Mouse (Mus musculus) lung, embryonic 16.5 days (tissue): ENCODE results near the gene Rsph3a. TPM values are rescaled to one million over a fixed set of nuclear protein-coding genes. Genes with fewer than 3 reads are reported as not detected.
"Not testable (repeated sequence)": the region's sequence is repeated elsewhere in the genome, so short reads cannot be mapped to it uniquely, and the experiment has no call there.

Experiments used
- ATAC-seq: fragments of 200-750 bp; cut with Nextera tagmentation; 2 replicates; pipeline ENCODE4 v1.8.0; 2017; ENCODE audit warnings: low read depth, mild to moderate bottlenecking, moderate library complexity
- H3K27ac ChIP-seq: fragments of 300-500 bp; sonication (generic); 2 replicates; pipeline ENCODE4 v1.5.1; 2014; ENCODE audit warnings: mild to moderate bottlenecking, control low read depth, low read length
- H3K27me3 ChIP-seq: fragments of 300-500 bp; sonication (generic); 2 replicates; pipeline ENCODE4 v1.6.1; 2014; ENCODE audit warnings: low read depth, low read length, mixed read lengths; ENCODE audit not compliant: control insufficient read depth, insufficient read depth
- H3K36me3 ChIP-seq: fragments of 300-500 bp; sonication (generic); 2 replicates; pipeline ENCODE4 v1.6.1; 2014; ENCODE audit warnings: low read length; ENCODE audit not compliant: control insufficient read depth, insufficient read depth
- H3K4me1 ChIP-seq: fragments of 300-500 bp; sonication (generic); replicated peaks from 2 replicates; pipeline ENCODE4 v1.6.1; 2014; ENCODE audit warnings: low read length, mixed read lengths; ENCODE audit not compliant: control insufficient read depth, insufficient read depth
- H3K4me2 ChIP-seq: fragments of 300-500 bp; sonication (generic); 2 replicates; pipeline ENCODE4 v1.6.1; 2014; ENCODE audit warnings: low read depth, low read length, control low read depth
- H3K4me3 ChIP-seq: fragments of 300-500 bp; sonication (generic); 2 replicates; pipeline ENCODE4 v1.5.1; 2014; ENCODE audit warnings: mild to moderate bottlenecking, low read length, control low read depth
- H3K9ac ChIP-seq: fragments of 300-500 bp; sonication (generic); 2 replicates; pipeline ENCODE4 v1.6.1; 2014; ENCODE audit warnings: low read length, control low read depth
- H3K9me3 ChIP-seq: fragments of 300-500 bp; sonication (generic); 2 replicates; pipeline ENCODE4 v1.6.1; 2016; ENCODE audit warnings: low read length; ENCODE audit not compliant: control insufficient read depth
- WGBS: fragments of 180-500 bp; shearing (Covaris S2); extraction: QIAGEN DNeasy Blood & Tissue Kit; methylation state at CpG from one replicate; pipeline ENCODE4 v1.1.7; 2014; 5-methylcytosine and 5-hydroxymethylcytosine counted together
- polyA plus RNA-seq: library from polyadenylated mRNA; unstranded; fragments of >200 nt; fragmentation: Nextera tagmentation; extraction: Ambion mirVana; gene quantifications from 2 replicates; pipeline ENCODE4 v1.2.1, GENCODE M21; 2015

Gene Rsph3a
- polyA plus RNA-seq, 1 experiment from 2014 or later: 57.6 TPM

DNA sequence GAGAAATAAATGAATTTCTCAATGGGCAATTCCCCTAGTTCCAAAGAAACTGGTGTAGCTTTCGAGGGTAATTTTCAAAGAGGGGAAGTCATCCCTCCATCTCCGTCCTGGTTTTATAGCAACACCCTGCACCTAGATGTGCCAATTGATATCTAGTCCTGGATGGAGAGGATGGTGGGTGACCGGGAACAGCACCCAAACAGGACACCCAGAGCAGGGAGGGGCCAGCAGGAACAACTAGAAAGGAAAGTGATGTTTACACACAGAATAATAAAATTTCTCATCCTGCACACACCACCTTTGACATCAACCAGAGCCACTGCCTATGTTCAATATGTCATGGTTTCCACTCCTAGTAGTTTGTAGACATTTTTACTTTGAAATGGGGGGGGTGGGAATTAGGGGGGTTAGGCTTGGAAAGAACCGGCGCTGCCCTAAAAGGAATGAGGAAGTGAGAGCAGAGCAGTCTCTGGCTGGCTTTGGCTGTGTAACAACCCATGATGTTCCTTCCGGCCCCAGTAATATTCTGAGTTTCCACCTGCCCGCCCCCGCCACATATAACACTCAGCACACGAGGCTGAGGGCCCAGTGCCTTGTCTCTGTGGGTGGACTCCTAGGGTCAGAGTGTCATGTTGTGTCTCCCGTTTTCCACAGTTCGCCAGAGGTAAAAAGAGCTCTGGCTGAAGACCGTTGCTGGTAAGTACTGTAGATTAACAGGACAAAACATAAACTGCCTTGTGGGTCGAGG, 19.8 kb upstream of the Rsph3a start, which contains the start of gene Tagap:
Gene Tagap, plus strand, starts transcription at position 588 of the 748 bp plus-strand sequence.
- Histone ChIP-seq H3K27ac (no peak within 1 kb of the TSS), H3K4me3 (no peak within 1 kb of the TSS), H3K4me1 (peaks cover 14% of the 10 kb centered on the region; the same call in 1 of the 2 replicates), H3K27me3 (no peaks in the 10 kb centered on the region), H3K9me3 (no peaks in the 10 kb centered on the region), H3K4me2 (no peak within 1 kb of the TSS), H3K36me3 (no peaks in the 10 kb centered on the region), H3K9ac (no peak within 1 kb of the TSS)
- ATAC-seq: peak; percentile 29; the same call in 1 of the 2 replicates
- 34% methylated on average over 13 of the region's 13 CpGs for WGBS

DNA sequence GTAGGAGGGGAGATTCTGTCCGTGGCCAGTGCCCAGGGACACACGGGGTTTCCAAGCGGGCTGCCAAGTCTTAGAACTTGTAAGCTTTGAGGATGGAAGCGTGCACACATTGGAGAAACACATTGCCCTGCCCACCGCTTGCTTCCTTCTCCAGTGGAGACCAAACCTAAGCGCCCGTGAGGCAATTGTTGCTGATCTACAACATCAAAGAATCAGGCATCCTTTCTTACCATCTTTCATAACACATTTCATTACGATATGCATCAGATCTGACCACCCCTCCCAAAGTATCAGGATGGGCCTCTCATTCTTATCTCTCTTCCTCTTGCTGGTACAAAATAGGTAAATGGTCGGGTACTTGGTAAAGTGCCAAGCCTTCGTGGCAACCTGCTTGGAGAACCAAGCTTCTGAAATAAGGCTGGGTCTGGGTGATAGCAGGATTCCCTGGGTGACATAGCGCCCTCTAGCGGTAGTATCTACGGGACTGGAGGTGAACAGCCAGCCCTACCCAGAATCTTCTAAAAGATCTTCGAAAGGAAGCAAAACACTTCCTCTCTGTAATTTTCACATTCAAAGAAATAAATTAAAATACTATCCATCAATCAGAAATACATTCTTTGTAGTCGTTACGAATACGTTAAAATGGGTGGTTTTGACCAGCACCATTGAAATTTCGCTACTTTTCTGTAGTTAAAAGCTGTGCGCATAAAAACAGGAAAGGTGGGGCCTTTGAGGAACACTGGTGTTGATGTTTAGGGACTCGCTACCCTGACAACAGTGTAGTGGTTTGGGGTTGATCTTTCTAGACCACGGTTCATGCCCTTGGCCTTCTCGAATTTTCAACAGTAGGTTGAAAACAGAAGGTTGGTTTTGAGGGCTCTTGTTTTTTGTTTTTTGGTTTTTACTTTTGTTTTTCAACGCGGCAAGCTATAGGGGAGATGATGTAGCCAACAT, 17.6 kb upstream of the Rsph3a start:
- no peak overlapping the region for H3K4me3 ChIP-seq
- H3K4me1 ChIP-seq: peaks cover 16% of the 10 kb centered on the region; the same call in 1 of the 2 replicates
- H3K4me2 ChIP-seq: no peak overlapping the region
- no peak for ATAC-seq
- H3K36me3 ChIP-seq: no peaks in the 10 kb centered on the region
- no peaks in the 10 kb centered on the region for H3K27me3 ChIP-seq
- no peak overlapping the region for H3K9ac ChIP-seq
- H3K27ac ChIP-seq: no peak overlapping the region
- no peaks in the 10 kb centered on the region for H3K9me3 ChIP-seq
- WGBS: 62% methylated on average over 24 of the region's 24 CpGs

DNA sequence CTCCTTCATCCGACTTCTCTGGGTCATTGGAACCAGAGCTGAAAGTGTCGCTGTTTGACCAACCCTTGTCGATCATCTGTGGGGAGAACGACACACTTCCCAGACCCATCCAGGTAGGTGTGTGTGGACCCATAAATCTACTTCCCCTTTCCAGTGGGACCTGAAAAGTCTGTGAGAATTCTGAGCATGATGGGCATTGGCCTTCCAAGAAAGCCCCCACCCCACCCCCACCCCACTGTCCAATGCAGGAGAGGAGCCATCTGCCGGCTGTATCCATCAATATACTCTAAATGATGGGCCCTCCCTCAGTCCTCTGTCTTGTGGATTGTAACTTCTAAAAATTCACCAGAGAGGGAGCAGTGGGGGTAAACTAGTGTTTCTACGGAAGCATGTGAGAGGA, 16.8 kb upstream of the Rsph3a start:
- Histone ChIP-seq H3K27me3 (no peaks in the 10 kb centered on the region), H3K4me3 (no peak overlapping the region), H3K9me3 (no peaks in the 10 kb centered on the region), H3K27ac (no peak overlapping the region), H3K4me2 (no peak overlapping the region), H3K4me1 (peaks cover 13% of the 10 kb centered on the region; the same call in 1 of the 2 replicates), H3K36me3 (no peaks in the 10 kb centered on the region), H3K9ac (no peak overlapping the region)
- ATAC-seq: no peak
- whole genome bisulfite sequencing: 81% methylated on average over 6 of the region's 6 CpGs

DNA sequence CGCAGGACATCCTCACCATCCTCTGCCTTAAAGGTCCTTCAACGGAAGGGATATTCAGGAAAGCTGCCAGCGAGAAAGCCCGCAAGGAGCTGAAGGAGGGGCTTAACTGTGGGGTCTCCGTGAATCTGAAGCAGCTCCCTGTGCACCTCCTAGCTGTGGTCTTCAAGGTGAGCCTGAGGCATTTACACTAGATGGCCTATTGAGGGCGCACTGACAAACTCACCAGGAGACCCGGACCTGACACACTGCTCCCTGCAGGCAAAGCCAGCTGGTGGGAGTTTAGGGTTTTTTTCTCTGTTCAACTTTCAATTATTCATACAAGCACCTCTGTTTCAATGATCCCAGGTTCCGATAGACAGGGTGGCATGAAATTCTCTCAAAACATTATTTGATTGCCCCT, 16.1 kb upstream of the Rsph3a start:
- no peaks in the 10 kb centered on the region for H3K36me3 ChIP-seq
- no peak for ATAC-seq
- WGBS: 27% methylated on average over 8 of the region's 8 CpGs
- no peaks in the 10 kb centered on the region for H3K9me3 ChIP-seq
- H3K4me1 ChIP-seq: peaks cover 11% of the 10 kb centered on the region; the same call in 1 of the 2 replicates
- H3K27ac ChIP-seq: no peak overlapping the region
- no peak overlapping the region for H3K4me3 ChIP-seq
- no peak overlapping the region for H3K4me2 ChIP-seq
- no peaks in the 10 kb centered on the region for H3K27me3 ChIP-seq
- H3K9ac ChIP-seq: no peak overlapping the region

DNA sequence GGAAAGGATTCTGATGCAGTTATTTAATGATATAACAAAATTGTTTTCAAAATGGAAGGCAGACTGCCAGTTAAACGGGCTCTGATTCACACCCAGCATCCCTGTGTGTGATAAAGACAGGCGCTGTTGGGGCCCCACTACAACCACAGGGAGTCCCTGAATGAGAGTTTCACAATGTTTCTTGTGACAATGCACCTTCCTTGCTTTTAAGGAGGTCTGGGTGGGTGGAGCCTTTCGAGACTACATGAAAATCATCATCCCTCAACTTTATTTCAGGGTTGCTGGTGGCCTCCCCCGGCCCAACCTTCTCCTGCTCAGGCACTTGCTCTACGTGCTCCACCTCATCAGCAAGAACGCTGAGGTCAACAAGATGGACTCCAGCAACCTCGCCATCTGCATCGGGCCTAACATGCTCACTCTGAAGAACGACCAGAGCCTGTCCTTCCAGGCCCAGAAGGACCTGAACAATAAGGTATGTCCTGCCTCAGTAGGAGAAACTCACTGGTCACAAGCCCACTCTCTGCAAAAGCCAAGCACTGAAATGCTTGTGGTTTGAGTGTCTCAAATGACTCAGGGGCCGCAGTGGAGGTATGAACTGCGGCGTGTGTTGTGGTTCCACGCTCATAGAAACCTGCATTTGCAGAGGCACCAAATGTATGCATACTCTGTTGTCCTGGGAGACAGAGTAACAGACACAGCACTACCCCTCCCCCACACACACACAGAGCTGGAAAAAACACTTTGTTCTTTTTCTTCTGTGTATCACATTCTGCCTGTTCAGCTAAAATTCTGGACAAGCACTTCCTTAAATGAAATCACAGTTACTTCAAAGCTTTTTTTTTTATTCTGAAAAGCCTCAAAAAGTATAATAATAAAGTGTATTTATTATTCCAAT, 14.1 kb upstream of the Rsph3a start:
- Histone ChIP-seq H3K9ac (no peak overlapping the region), H3K4me1 (peaks cover 3% of the 10 kb centered on the region; the same call in 1 of the 2 replicates), H3K27me3 (no peaks in the 10 kb centered on the region), H3K4me2 (no peak overlapping the region), H3K9me3 (no peaks in the 10 kb centered on the region), H3K4me3 (no peak overlapping the region), H3K27ac (no peak overlapping the region), H3K36me3 (no peaks in the 10 kb centered on the region)
- WGBS: 77% methylated on average over 13 of the region's 13 CpGs
- no peak for ATAC-seq

DNA sequence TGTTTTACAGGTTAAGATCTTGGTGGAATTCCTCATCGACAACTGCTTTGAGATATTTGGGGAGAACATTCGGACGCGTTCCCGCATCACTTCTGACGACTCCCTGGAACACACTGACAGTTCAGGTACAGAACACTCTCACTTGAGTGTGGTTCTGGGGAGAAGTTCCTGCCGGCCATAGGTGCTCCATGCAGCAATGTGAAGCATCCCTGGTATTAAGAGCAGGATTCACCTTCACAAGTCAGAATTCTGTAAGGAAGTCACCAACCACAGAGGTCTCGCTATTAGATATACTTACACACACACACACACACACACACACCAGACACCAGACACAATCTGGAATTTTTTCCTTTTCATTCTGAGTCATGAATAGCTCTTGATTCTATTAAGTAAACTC, 13.3 kb upstream of the Rsph3a start:
- H3K4me3 ChIP-seq, H3K27me3 ChIP-seq, ATAC-seq, H3K4me2 ChIP-seq, H3K27ac ChIP-seq, H3K9me3 ChIP-seq, H3K36me3 ChIP-seq, H3K4me1 ChIP-seq, H3K9ac ChIP-seq: not testable (repeated sequence)
- 50% methylated on average over 3 of the region's 8 CpGs for WGBS

DNA sequence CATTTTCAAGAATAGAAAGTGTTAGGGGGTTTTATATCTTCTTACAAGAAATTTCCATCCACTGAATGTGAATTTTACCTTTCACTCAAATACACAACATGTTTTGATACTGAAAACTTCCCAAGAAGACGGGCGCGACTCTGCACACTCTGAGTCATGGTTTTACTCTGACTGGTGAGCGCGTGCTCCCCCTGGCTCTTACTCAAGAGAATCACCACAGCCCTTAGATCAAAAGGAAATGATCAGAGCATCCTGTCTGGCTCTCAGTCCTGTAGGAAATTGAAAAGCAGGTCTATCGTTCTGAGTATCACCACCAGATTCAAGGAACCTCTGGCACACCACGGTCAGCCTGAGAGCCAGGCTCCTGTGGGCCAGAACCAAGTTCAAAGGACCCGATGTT, 5.8 kb upstream of the Rsph3a start:
- no peaks in the 10 kb centered on the region for H3K9me3 ChIP-seq
- no peak for ATAC-seq
- H3K9ac ChIP-seq: no peak overlapping the region
- H3K27me3 ChIP-seq: no peaks in the 10 kb centered on the region
- H3K27ac ChIP-seq: no peak overlapping the region
- H3K36me3 ChIP-seq: no peaks in the 10 kb centered on the region
- peaks cover under 1% of the 10 kb centered on the region; the same call in 1 of the 2 replicates for H3K4me1 ChIP-seq
- no peak overlapping the region for H3K4me3 ChIP-seq
- H3K4me2 ChIP-seq: no peak overlapping the region
- WGBS: 46% methylated on average over 8 of the region's 8 CpGs

DNA sequence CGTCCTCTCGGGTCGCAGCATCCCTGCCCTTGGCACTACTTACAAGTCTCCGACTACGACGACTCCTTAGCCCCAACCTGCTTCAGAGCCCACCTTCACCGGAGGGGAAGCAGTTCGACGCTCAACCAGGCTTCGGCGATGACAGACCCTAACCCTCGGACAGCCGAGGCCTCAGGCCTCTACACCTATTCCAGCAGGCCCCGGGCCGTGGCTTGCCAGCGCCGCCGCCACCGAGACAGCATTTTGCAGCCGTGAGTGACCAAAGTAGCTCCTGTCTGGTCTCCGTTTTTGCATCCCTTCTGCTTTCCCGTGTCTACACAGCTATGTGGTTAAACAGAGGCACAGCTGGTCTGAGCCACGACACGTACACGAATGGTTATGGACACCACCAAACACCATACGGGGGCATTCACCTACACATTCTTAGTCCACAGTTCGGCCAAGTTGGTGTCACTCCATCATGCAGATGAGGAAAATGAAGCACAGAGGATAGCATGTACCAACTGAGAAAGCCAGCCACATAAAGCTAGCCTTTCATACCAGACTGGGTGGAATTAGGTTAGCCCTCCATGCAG, 726 bp downstream of the Rsph3a start:
- peak overlapping the region; percentile 68 for H3K4me2 ChIP-seq
- H3K4me1 ChIP-seq, H3K36me3 ChIP-seq, H3K27me3 ChIP-seq, H3K27ac ChIP-seq, ATAC-seq, H3K9me3 ChIP-seq: not testable (repeated sequence)
- H3K9ac ChIP-seq: peak overlapping the region; percentile 57; the same call in 1 of the 2 replicates
- 0% methylated on average over 15 of the region's 27 CpGs for WGBS
- H3K4me3 ChIP-seq: peak overlapping the region; percentile 62
